Comparison of ENCODE assay signal across 15 mouse cellular contexts in genomic region chr16:38678853-38679252, GRCm38 (mm10). TPM values are rescaled to one million over a fixed set of nuclear protein-coding genes. Genes with fewer than 3 reads are reported as not detected.
DNase-seq lines count a peak whose midpoint lies in the region; ATAC-seq lines count a peak whose summit lies in the region.
"Had no signal": no experiment of that assay in that cellular context is flagged by ENCODE, and none has a peak within 500 bp of the region (broad histone marks: within the 10 kb centered on the region; RNA-seq: fewer than 3 reads in every experiment).

No protein-coding gene starts in this region.

- intact Hi-C loops in heart, postnatal 10 days (cut with DNase I), result no loop called here

- no peak for DNase-seq in heart, postnatal 10 days
- DNase-seq in midbrain, embryonic 11.5 days (ENCODE audit: low spot score, missing footprints), result peak; percentile 81
- DNase-seq in skeletal muscle tissue, adult 2 months (ENCODE audit: low read depth, low spot score), result peak; percentile 21
- no peak for DNase-seq in cerebellum, adult 11 months
- DNase-seq in testis, postnatal 14 days (ENCODE audit: low spot score), result no peak
- DNase-seq: adrenal gland, adult 8-10 months; cerebellum, adult 11-12 months; left cerebral cortex, postnatal 4 days; thymus, postnatal 4 days had no signal

- peak overlapping the region; percentile 53; the same call in 1 of the 2 replicates for H3K27ac ChIP-seq in heart, embryonic 13.5 days (replicated peaks)
- H3K27ac ChIP-seq in midbrain, embryonic 11.5 days (ENCODE audit: low read depth, low read length), result no peak overlapping the region
- H3K27ac ChIP-seq in midbrain, embryonic 15.5 days, result no peak overlapping the region
- H3K27ac ChIP-seq: heart, embryonic 10.5 days; hindbrain, embryonic 15.5 days; neural tube, embryonic 15.5 days had no signal

- no peak for ATAC-seq in heart, embryonic 13.5 days (ENCODE audit: extremely low read depth, insufficient number of reproducible peaks, low FRiP score, low TSS enrichment)
- ATAC-seq in midbrain, embryonic 11.5 days (ENCODE audit: low FRiP score), result no peak
- no peak for ATAC-seq in midbrain, embryonic 15.5 days (replicated peaks)
- peak; percentile 81 for ATAC-seq in granulocyte monocyte progenitor cell, adult 5-6 weeks (replicated peaks; ENCODE audit: poor library complexity, severe bottlenecking)

- no peaks in the 10 kb centered on the region for H3K9me3 ChIP-seq in heart, embryonic 13.5 days
- H3K9me3 ChIP-seq in midbrain, embryonic 11.5 days (ENCODE audit: control insufficient read depth, low read length), result no peaks in the 10 kb centered on the region
- H3K9me3 ChIP-seq in midbrain, embryonic 15.5 days, result no peaks in the 10 kb centered on the region
- H3K9me3 ChIP-seq: heart, embryonic 10.5 days; hindbrain, embryonic 15.5 days; neural tube, embryonic 15.5 days had no signal

- H3K36me3 ChIP-seq in heart, embryonic 13.5 days, result peaks cover 16% of the 10 kb centered on the region
- H3K36me3 ChIP-seq in midbrain, embryonic 11.5 days (ENCODE audit: control insufficient read depth, insufficient read depth, low read length), result no peaks in the 10 kb centered on the region
- H3K36me3 ChIP-seq in midbrain, embryonic 15.5 days (replicated peaks), result no peaks in the 10 kb centered on the region
- H3K36me3 ChIP-seq: hindbrain, embryonic 15.5 days; neural tube, embryonic 15.5 days had no signal

- no peak overlapping the region for H3K4me3 ChIP-seq in heart, embryonic 13.5 days
- no peak overlapping the region for H3K4me3 ChIP-seq in midbrain, embryonic 11.5 days (ENCODE audit: low read depth, low read length)
- no peak overlapping the region for H3K4me3 ChIP-seq in midbrain, embryonic 15.5 days
- H3K4me3 ChIP-seq: heart, embryonic 10.5 days; hindbrain, embryonic 15.5 days; neural tube, embryonic 15.5 days had no signal

- no peak overlapping the region for H3K4me2 ChIP-seq in heart, embryonic 13.5 days
- H3K4me2 ChIP-seq in midbrain, embryonic 11.5 days, result no peak overlapping the region
- no peak overlapping the region for H3K4me2 ChIP-seq in midbrain, embryonic 15.5 days
- H3K4me2 ChIP-seq: hindbrain, embryonic 15.5 days; neural tube, embryonic 15.5 days had no signal

- H3K4me1 ChIP-seq in heart, embryonic 13.5 days, result peaks cover 72% of the 10 kb centered on the region
- H3K4me1 ChIP-seq in midbrain, embryonic 11.5 days (ENCODE audit: control insufficient read depth, insufficient read depth, low read length), result no peaks in the 10 kb centered on the region; the same call in 1 of the 2 replicates
- H3K4me1 ChIP-seq in midbrain, embryonic 15.5 days, result no peaks in the 10 kb centered on the region
- H3K4me1 ChIP-seq: neural tube, embryonic 15.5 days had no signal

- H3K9ac ChIP-seq in heart, embryonic 13.5 days, result no peak overlapping the region
- no peak overlapping the region for H3K9ac ChIP-seq in midbrain, embryonic 11.5 days (ENCODE audit: low read length)
- H3K9ac ChIP-seq in midbrain, embryonic 15.5 days, result no peak overlapping the region
- H3K9ac ChIP-seq: hindbrain, embryonic 15.5 days; neural tube, embryonic 15.5 days had no signal

- WGBS in heart, embryonic 13.5 days, result 79% methylated on average over 8 of the region's 8 CpGs
- 84% methylated on average over 8 of the region's 8 CpGs for WGBS in midbrain, embryonic 11.5 days
- WGBS in midbrain, embryonic 15.5 days, result 86% methylated on average over 8 of the region's 8 CpGs

- no peaks in the 10 kb centered on the region for H3K27me3 ChIP-seq in heart, embryonic 13.5 days (replicated peaks)
- H3K27me3 ChIP-seq in midbrain, embryonic 11.5 days (ENCODE audit: control insufficient read depth, insufficient read depth, low read length), result no peaks in the 10 kb centered on the region
- H3K27me3 ChIP-seq in midbrain, embryonic 15.5 days (replicated peaks), result no peaks in the 10 kb centered on the region
- H3K27me3 ChIP-seq: hindbrain, embryonic 15.5 days; neural tube, embryonic 15.5 days had no signal

RNA-seq across cellular contexts. Expression of gene Arhgap31, which starts 34.2 kb away (rescaled TPM):
- 26.2 and 27.9 TPM in 2 replicates for polyA plus RNA-seq in heart, embryonic 13.5 days (2015; fragmentation: Nextera tagmentation; extraction: Ambion mirVana)
- 10 to 100 TPM; 58.3 to 65.7 TPM for total RNA-seq in heart, postnatal 10 days (2021)
- 7.1 and 8.4 TPM in 2 replicates for polyA plus RNA-seq in midbrain, embryonic 11.5 days (2014; fragmentation: Nextera tagmentation; extraction: Ambion mirVana)
- 5.8 and 6.1 TPM in 2 replicates for polyA plus RNA-seq in midbrain, embryonic 15.5 days (2015; fragmentation: Nextera tagmentation; extraction: Ambion mirVana)
- total RNA-seq in granulocyte monocyte progenitor cell, adult 5-6 weeks (2014; fragmentation: Nextera tagmentation), result 17.4 and 18.3 TPM in 2 replicates
- 6.5 and 7.7 TPM in 2 replicates for total RNA-seq in granulocyte monocyte progenitor cell, adult 5-6 weeks (2017)

Comparison
In these comparisons a context has a peak if more than half of its experiments do, and no peak if none do; other contexts are left out.
1. DNase-seq: peak in midbrain, embryonic 11.5 days (single experiment) and skeletal muscle tissue, adult 2 months (single experiment); none in heart, postnatal 10 days (0 of 2), cerebellum, adult 11 months (single experiment) and testis, postnatal 14 days (single experiment).